Mouse (Mus musculus) forebrain, embryonic 16.5 days (tissue): ENCODE data around the gene Gm13698. TPM values are rescaled to one million over a fixed set of nuclear protein-coding genes. Genes with fewer than 3 reads are reported as not detected.
"Not testable (repeated sequence)": the region's sequence is repeated elsewhere in the genome, so short reads cannot be mapped to it uniquely, and the experiment has no call there.

ENCODE experiments used
- ATAC-seq: fragments of 200-750 bp; cut with Nextera tagmentation; 2 replicates; pipeline ENCODE4 v1.8.0; 2017; ENCODE audit warnings: mild to moderate bottlenecking, moderate library complexity
- H3K27ac ChIP-seq: fragments of 300-500 bp; sonication (generic); 2 replicates; pipeline ENCODE4 v1.5.1; 2014; ENCODE audit warnings: low read length, control low read depth
- H3K27me3 ChIP-seq: fragments of 300-500 bp; sonication (generic); replicated peaks from 2 replicates; pipeline ENCODE4 v1.6.1; 2014; ENCODE audit warnings: low read length; ENCODE audit not compliant: control insufficient read depth, insufficient read depth
- H3K36me3 ChIP-seq: fragments of 300-500 bp; sonication (generic); 2 replicates; pipeline ENCODE4 v1.6.1; 2014; ENCODE audit not compliant: control insufficient read depth, insufficient read depth
- H3K4me1 ChIP-seq: fragments of 300-500 bp; sonication (generic); replicated peaks from 2 replicates; pipeline ENCODE4 v1.6.1; 2014; ENCODE audit warnings: low read length; ENCODE audit not compliant: control insufficient read depth, insufficient read depth
- H3K4me2 ChIP-seq: fragments of 300-500 bp; sonication (generic); 2 replicates; pipeline ENCODE4 v1.6.1; 2014; ENCODE audit warnings: mild to moderate bottlenecking, low read length, control low read depth
- H3K4me3 ChIP-seq: fragments of 300-500 bp; sonication (generic); replicated peaks from 2 replicates; pipeline ENCODE4 v1.5.1; 2014; ENCODE audit warnings: mild to moderate bottlenecking, low read length, control low read depth
- H3K9ac ChIP-seq: fragments of 300-500 bp; sonication (generic); replicated peaks from 2 replicates; pipeline ENCODE4 v1.6.1; 2014; ENCODE audit warnings: low read depth, low read length, control low read depth
- H3K9me3 ChIP-seq: fragments of 300-500 bp; sonication (generic); 2 replicates; pipeline ENCODE4 v1.6.1; 2016; ENCODE audit warnings: low read length; ENCODE audit not compliant: control insufficient read depth
- WGBS: fragments of 180-500 bp; shearing (Covaris S2); extraction: QIAGEN DNeasy Blood & Tissue Kit; methylation state at CpG from one replicate; pipeline ENCODE4 v1.1.7; 2014; 5-methylcytosine and 5-hydroxymethylcytosine counted together
- polyA plus RNA-seq: library from polyadenylated mRNA; unstranded; fragments of >200 nt; fragmentation: Nextera tagmentation; extraction: Ambion mirVana; gene quantifications from 2 replicates; pipeline ENCODE4 v1.2.1, GENCODE M21; 2015

Gene Gm13698
- polyA plus RNA-seq, 1 experiment from 2014 or later = not detected

DNA sequence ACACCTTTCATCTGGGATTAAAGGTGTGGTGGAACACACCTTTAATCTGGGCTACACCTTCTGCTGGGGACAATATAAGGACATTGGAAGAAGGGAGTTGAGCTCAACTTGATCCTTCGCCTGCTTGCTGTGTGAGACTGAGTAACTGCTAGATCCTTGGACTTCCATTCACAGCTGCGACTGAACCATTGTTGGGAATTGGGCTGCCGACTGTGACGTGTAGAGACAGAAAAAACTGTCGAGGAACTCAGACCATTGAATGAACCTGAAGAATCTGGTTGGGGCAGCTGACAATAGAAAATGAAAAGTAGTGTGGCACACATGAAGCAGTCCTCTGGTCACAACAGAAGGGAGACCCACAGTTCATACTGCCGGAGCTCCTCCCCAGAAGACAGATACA, 28.9 kb downstream of the Gm13698 start, which contains the start of gene Gm13697:
Gene Gm13697, plus strand, starts transcription at position 301 of the 400 bp plus-strand sequence.
- not testable (repeated sequence) for H3K27me3 ChIP-seq, H3K4me1 ChIP-seq, ATAC-seq, H3K36me3 ChIP-seq, H3K27ac ChIP-seq, H3K4me2 ChIP-seq, H3K9me3 ChIP-seq, H3K9ac ChIP-seq, H3K4me3 ChIP-seq
- no CpG with 5 or more reads among the region's 6 CpGs for WGBS

DNA sequence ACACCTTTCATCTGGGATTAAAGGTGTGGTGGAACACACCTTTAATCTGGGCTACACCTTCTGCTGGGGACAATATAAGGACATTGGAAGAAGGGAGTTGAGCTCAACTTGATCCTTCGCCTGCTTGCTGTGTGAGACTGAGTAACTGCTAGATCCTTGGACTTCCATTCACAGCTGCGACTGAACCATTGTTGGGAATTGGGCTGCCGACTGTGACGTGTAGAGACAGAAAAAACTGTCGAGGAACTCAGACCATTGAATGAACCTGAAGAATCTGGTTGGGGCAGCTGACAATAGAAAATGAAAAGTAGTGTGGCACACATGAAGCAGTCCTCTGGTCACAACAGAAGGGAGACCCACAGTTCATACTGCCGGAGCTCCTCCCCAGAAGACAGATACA, 34.8 kb downstream of the Gm13698 start, which contains the start of gene Gm13691:
Gene Gm13691, plus strand, starts transcription at position 301 of the 400 bp plus-strand sequence.
- H3K27ac ChIP-seq, H3K36me3 ChIP-seq, H3K9ac ChIP-seq, H3K4me1 ChIP-seq, H3K9me3 ChIP-seq, H3K27me3 ChIP-seq, H3K4me2 ChIP-seq, H3K4me3 ChIP-seq, ATAC-seq: not testable (repeated sequence)
- no CpG with 5 or more reads among the region's 6 CpGs for WGBS

DNA sequence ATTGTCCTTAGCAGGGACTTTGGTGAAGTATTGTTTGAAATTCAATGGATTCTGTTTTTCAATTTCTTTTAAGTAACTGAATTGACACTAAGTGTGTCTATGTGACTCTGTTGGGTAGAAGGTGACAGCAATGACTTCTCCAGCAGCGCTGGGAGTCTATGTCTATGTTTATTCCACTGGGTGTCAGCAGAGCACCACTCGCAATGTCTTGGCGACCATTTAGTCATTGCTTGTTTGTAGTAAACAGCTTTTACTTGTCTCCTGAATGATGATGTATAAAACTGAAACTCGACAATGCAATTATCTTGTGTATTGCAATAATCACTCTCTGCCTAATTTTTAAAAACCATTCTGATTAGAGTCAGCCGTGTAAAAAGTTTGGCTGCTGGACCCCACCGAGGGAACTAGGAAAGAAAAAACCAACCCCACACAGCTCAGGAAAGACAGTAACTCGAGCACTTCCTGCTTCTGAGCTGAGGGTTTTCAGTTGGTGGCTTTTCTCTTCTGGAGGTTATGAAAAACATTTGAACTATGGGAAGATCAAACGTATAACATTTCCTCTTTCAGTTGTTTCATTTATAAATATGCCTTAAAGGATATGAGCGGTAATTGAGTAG, 38.3 kb downstream of the Gm13698 start:
- not testable (repeated sequence) for H3K4me3 ChIP-seq, H3K27ac ChIP-seq, H3K4me2 ChIP-seq, H3K27me3 ChIP-seq, H3K4me1 ChIP-seq, H3K9ac ChIP-seq, H3K36me3 ChIP-seq, ATAC-seq, H3K9me3 ChIP-seq
- 71% methylated on average over 7 of the region's 9 CpGs for WGBS

DNA sequence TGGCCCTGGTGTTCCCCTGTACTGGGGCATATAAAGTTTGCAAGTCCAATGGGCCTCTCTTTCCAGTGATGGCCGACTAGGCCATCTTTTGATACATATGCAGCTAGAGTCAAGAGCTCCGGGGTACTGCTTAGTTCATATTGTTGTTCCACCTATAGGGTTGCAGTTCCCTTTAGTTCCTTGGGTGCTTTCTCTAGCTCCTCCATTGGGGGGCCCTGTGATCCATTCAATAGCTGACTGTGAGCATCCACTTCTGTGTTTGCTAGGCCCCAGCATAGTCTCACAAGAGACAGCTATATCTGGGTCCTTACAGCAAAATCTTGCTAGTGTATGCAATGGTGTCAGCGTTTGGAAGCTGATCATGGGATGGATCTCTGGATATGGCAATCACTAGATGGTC, 39.0 kb downstream of the Gm13698 start:
- H3K4me3 ChIP-seq, H3K4me1 ChIP-seq, H3K4me2 ChIP-seq, H3K27me3 ChIP-seq, H3K27ac ChIP-seq, ATAC-seq, H3K9ac ChIP-seq, H3K9me3 ChIP-seq, H3K36me3 ChIP-seq: not testable (repeated sequence)
- WGBS = no CpG with 5 or more reads among the region's 3 CpGs

Other genes starting within 250 kb of the Gm13698 start
- gene Itgav, start 231.3 kb upstream of the Gm13698 start, polyA plus RNA-seq = 18.8 and 20.8 TPM in 2 replicates
- 76.3 and 78.6 TPM in 2 replicates for gene Fam171b, start 143.1 kb upstream of the Gm13698 start, polyA plus RNA-seq
- gene Zswim2, start 14.5 kb upstream of the Gm13698 start, polyA plus RNA-seq = not detected in 2 replicates
- gene Gm13693, start 5.8 kb downstream of the Gm13698 start, polyA plus RNA-seq = not detected in 2 replicates
- gene Gm13695, start 11.6 kb downstream of the Gm13698 start, polyA plus RNA-seq = not detected in 2 replicates
- gene Gm13696, start 17.4 kb downstream of the Gm13698 start, polyA plus RNA-seq = not detected in 2 replicates
- not detected in 2 replicates for gene Gm13694, start 23.2 kb downstream of the Gm13698 start, polyA plus RNA-seq
- gene Gm13697, start 29.1 kb downstream of the Gm13698 start, polyA plus RNA-seq = not detected in 2 replicates
- gene Gm13691, start 34.9 kb downstream of the Gm13698 start, polyA plus RNA-seq = not detected in 2 replicates